Mouse (Mus musculus) CH12.LX (cell line): ENCODE measurements at regions not wholly inside any gene's neighbourhood (a gene's known extent, or its start where the extent isn't known, plus 50 kb on each side); places are given as distances from the start of the nearest gene placed in this dataset.

ENCODE experiments used
- DNase-seq: peaks from one replicate; pipeline ENCODE4 v3.0.0-alpha.2; 2013; ENCODE audit errors: extremely low read depth
- H3K27ac ChIP-seq: 2 replicates; pipeline ENCODE4 v1.5.1; 2012; ENCODE audit warnings: low read depth, mild to moderate bottlenecking, control low read depth, moderate library complexity; ENCODE audit not compliant: insufficient read depth
- H3K27me3 ChIP-seq: replicated peaks from 2 replicates; pipeline ENCODE3; 2012; ENCODE audit warnings: inconsistent platforms
- H3K36me3 ChIP-seq, 2 experiments: replicated peaks in 1 of 2; 2 replicates each; pipeline versions ENCODE3 to v1.6.1; 2012; ENCODE audit warnings: inconsistent platforms in 1 of 2, low read length in 1 of 2, mild to moderate bottlenecking in 1 of 2, mixed read lengths in 1 of 2, moderate library complexity in 1 of 2; ENCODE audit not compliant: control insufficient read depth in 1 of 2, insufficient read depth in 1 of 2
- H3K4me1 ChIP-seq, 2 experiments: 2 replicates each; pipeline ENCODE4 v1.6.1; 2012; ENCODE audit warnings: inconsistent platforms in 1 of 2, moderate library complexity in 1 of 2; ENCODE audit not compliant: insufficient read depth in 2 of 2, control insufficient read depth in 1 of 2
- H3K4me2 ChIP-seq: 2 replicates; pipeline ENCODE4 v1.6.1; 2012; ENCODE audit warnings: low read depth, mild to moderate bottlenecking, control low read depth; ENCODE audit not compliant: poor library complexity, insufficient read depth, severe bottlenecking
- H3K4me3 ChIP-seq, 3 experiments: fragments of 150-350 bp in 1 of 3; sonication (generic) in 1 of 3; replicated peaks in 1 of 3; 2 replicates each; pipeline versions ENCODE3 to v1.5.1; 2011 to 2012; ENCODE audit warnings: low read depth in 2 of 3, low read length in 2 of 3, mild to moderate bottlenecking in 2 of 3, moderate library complexity in 2 of 3, control low read depth in 1 of 3, improper control_type of control experiment in 1 of 3, inconsistent platforms in 1 of 3, mixed read lengths in 1 of 3; ENCODE audit not compliant: poor library complexity in 1 of 3
- H3K79me2 ChIP-seq: replicated peaks from 2 replicates; pipeline ENCODE4 v1.6.1; 2012; ENCODE audit warnings: mild to moderate bottlenecking, moderate library complexity; ENCODE audit not compliant: control insufficient read depth, poor library complexity, insufficient read depth, severe bottlenecking; ENCODE audit errors: extremely low read depth
- H3K9ac ChIP-seq: 2 replicates; pipeline ENCODE4 v1.6.1; 2012; ENCODE audit warnings: low read depth, mild to moderate bottlenecking, control low read depth, moderate library complexity; ENCODE audit not compliant: insufficient read depth
- H3K9me3 ChIP-seq: replicated peaks from 2 replicates; pipeline ENCODE3; 2012; ENCODE audit warnings: low read length, inconsistent platforms, mixed read lengths
- CHD2 ChIP-seq: IDR thresholded peaks from 2 replicates; pipeline ENCODE4 v1.6.1; 2011; ENCODE audit warnings: low read length, improper control_type of control experiment
- ETS1 ChIP-seq: conservative IDR thresholded peaks from 2 replicates; pipeline ENCODE4 v1.6.1; 2012; ENCODE audit warnings: low read depth, mild to moderate bottlenecking, inconsistent platforms, low read length, improper control_type of control experiment, moderate library complexity
- GABPA ChIP-seq: IDR thresholded peaks from 2 replicates; pipeline ENCODE4 v1.6.1; 2012; ENCODE audit warnings: low read depth, low read length, improper control_type of control experiment, inconsistent platforms; ENCODE audit not compliant: insufficient replicate concordance
- HCFC1 ChIP-seq: IDR thresholded peaks from 2 replicates; pipeline ENCODE4 v1.6.1; 2012; ENCODE audit warnings: low read depth, mild to moderate bottlenecking, inconsistent platforms, low read length, improper control_type of control experiment
- MAFK ChIP-seq: IDR thresholded peaks from 2 replicates; pipeline ENCODE4 v1.6.1; 2011; ENCODE audit warnings: low read length, improper control_type of control experiment; ENCODE audit not compliant: insufficient replicate concordance
- MEF2A ChIP-seq: IDR thresholded peaks from 2 replicates; pipeline ENCODE4 v1.6.1; 2014; ENCODE audit warnings: low read depth, mild to moderate bottlenecking, inconsistent platforms, low read length, improper control_type of control experiment, borderline replicate concordance
- MXI1 ChIP-seq: IDR thresholded peaks from 2 replicates; pipeline ENCODE4 v1.6.1; 2011; ENCODE audit warnings: mild to moderate bottlenecking, low read depth, low read length, improper control_type of control experiment
- MYC ChIP-seq: IDR thresholded peaks from 2 replicates; pipeline ENCODE4 v1.6.1; 2011; ENCODE audit warnings: low read depth, mild to moderate bottlenecking, improper control_type of control experiment, low read length
- RCOR1 ChIP-seq: conservative IDR thresholded peaks from 2 replicates; pipeline ENCODE4 v1.6.1; 2012; ENCODE audit warnings: low read depth, mild to moderate bottlenecking, inconsistent platforms, low read length, improper control_type of control experiment
- SIN3A ChIP-seq: IDR thresholded peaks from 2 replicates; pipeline ENCODE4 v1.6.1; 2012; ENCODE audit warnings: low read length, improper control_type of control experiment, inconsistent platforms
- TCF12 ChIP-seq: IDR thresholded peaks from 2 replicates; pipeline ENCODE4 v1.6.1; 2014; ENCODE audit warnings: low read depth, mild to moderate bottlenecking, inconsistent platforms, low read length, improper control_type of control experiment
- USF2 ChIP-seq: conservative IDR thresholded peaks from 2 replicates; pipeline ENCODE4 v1.6.1; 2011; ENCODE audit warnings: low read depth, low read length, improper control_type of control experiment
- ZMIZ1 ChIP-seq: IDR thresholded peaks from 2 replicates; pipeline ENCODE4 v1.6.1; 2012; ENCODE audit warnings: low read depth, mild to moderate bottlenecking, inconsistent platforms, low read length, improper control_type of control experiment
- ZNF384 ChIP-seq: IDR thresholded peaks from 2 replicates; pipeline ENCODE4 v1.6.1; 2012; ENCODE audit warnings: low read depth, low read length, improper control_type of control experiment, inconsistent platforms
- dilution Hi-C: fragments of 300-500 bp; cut with MboI; formaldehyde crosslinking; loops from 2 replicates; pipeline ENCODE4 v1.14.3; 2020; ENCODE audit warnings: low sequenced_read_pairs; ENCODE audit not compliant: extremely low pct_unique_long_range_greater_than_20kb, extremely low pct_ligation_motif_present
- in situ Hi-C: fragments of 300-500 bp; cut with MboI; formaldehyde crosslinking; loops from 3 replicates; pipeline ENCODE4 v1.14.3; 2019; ENCODE audit warnings: low sequenced_read_pairs, low pct_ligation_motif_present, low pct_unique_long_range_greater_than_20kb, mixed read lengths

- no peak for DNase-seq
- Histone ChIP-seq H3K9ac (no peak overlapping the region), H3K36me3 (no peaks in the 10 kb centered on the region), H3K27ac (no peak overlapping the region), H3K79me2 (no peaks in the 10 kb centered on the region), H3K4me1 (peaks cover 0 to 5% of the 10 kb centered on the region in 2 experiments; a peak in 1 of 4 replicates), H3K9me3 (no peaks in the 10 kb centered on the region), H3K4me3 (no peak overlapping the region), H3K27me3 (no peaks in the 10 kb centered on the region), H3K4me2 (no peak overlapping the region)
- in situ Hi-C loops (no loop called here), dilution Hi-C loops (no loop called here)
- TF ChIP-seq GABPA (no peak), ZNF384 (no peak), CHD2 (no peak), USF2 (no peak), ZMIZ1 (no peak), MYC (no peak), HCFC1 (no peak), MAFK (no peak), TCF12 (no peak), MEF2A (no peak), SIN3A (no peak)
Observed at GRCm38 (mm10) chr3:38795646-38796301, 91.0 kb upstream of the Fat4 start.

DNA sequence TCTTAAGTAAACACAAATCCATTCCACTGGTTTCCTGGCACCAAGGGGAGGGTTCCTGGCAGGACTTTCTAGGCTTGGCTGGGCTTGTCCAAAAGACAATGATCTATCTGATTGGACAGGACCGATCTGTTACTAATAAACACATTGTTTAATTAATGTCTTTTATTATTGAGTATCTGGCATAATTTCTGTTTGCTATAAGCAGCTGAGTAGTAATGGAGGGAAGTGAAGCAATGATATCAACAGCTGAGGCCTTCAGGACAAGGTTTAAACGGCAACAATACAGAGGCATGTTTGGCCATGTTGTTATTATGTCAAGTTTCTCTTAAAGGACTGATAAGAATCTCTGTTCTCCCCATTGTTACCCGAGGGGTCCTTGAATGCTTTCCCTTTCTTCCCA, 93.5 kb upstream of the Fat4 start:
- Histone ChIP-seq H3K9me3 (no peaks in the 10 kb centered on the region), H3K79me2 (no peaks in the 10 kb centered on the region), H3K4me3 (no peak overlapping the region), H3K9ac (no peak overlapping the region), H3K4me2 (no peak overlapping the region), H3K4me1 (peaks cover 0 to under 1% of the 10 kb centered on the region in 2 experiments; a peak in 1 of 4 replicates), H3K36me3 (no peaks in the 10 kb centered on the region), H3K27ac (no peak overlapping the region), H3K27me3 (no peaks in the 10 kb centered on the region)
- in situ Hi-C loops (no loop called here), dilution Hi-C loops (no loop called here)
- no peak for TF ChIP-seq MXI1
- no peak for TF ChIP-seq ZNF384
- no peak for DNase-seq

GRCm38 (mm10) chr3:38788751-38789150, 98.0 kb upstream of the Fat4 start:
- DNase-seq: no peak
- Histone ChIP-seq H3K4me3 (no peak overlapping the region), H3K79me2 (no peaks in the 10 kb centered on the region), H3K4me2 (no peak overlapping the region), H3K9me3 (no peaks in the 10 kb centered on the region), H3K27ac (no peak overlapping the region), H3K9ac (no peak overlapping the region), H3K27me3 (no peaks in the 10 kb centered on the region), H3K36me3 (no peaks in the 10 kb centered on the region), H3K4me1 (no peaks in the 10 kb centered on the region)
- in situ Hi-C loops (loop anchor here (10.0 kb wide), 1 partner anchor 714 kb away; no protein-coding TSS in a partner anchor), dilution Hi-C loops (no loop called here)
- no peak for TF ChIP-seq ETS1
- TF ChIP-seq RCOR1: no peak
- no peak for TF ChIP-seq MYC
